Mouse (Mus musculus) hindbrain, embryonic 10.5 days (tissue): ENCODE measurements around the gene Tnip3. TPM values are rescaled to one million over a fixed set of nuclear protein-coding genes. Genes with fewer than 3 reads are reported as not detected.

Source experiments
- DNase-seq: peaks from one replicate; pipeline ENCODE4 v3.0.0-alpha.2; 2017; ENCODE audit warnings: low spot score
- H3K27ac ChIP-seq: fragments of 300-500 bp; sonication (generic); 2 replicates; pipeline ENCODE4 v1.5.1; 2016; ENCODE audit warnings: mild to moderate bottlenecking, moderate library complexity
- H3K27me3 ChIP-seq: fragments of 300-500 bp; sonication (generic); 2 replicates; pipeline ENCODE4 v1.6.1; 2016; ENCODE audit warnings: mild to moderate bottlenecking; ENCODE audit not compliant: poor library complexity, insufficient read depth, severe bottlenecking
- H3K36me3 ChIP-seq: fragments of 300-500 bp; sonication (generic); 2 replicates; pipeline ENCODE4 v1.6.1; 2016; ENCODE audit warnings: mild to moderate bottlenecking, moderate library complexity
- H3K4me1 ChIP-seq: fragments of 300-500 bp; sonication (generic); replicated peaks from 2 replicates; pipeline ENCODE4 v1.6.1; 2016; ENCODE audit warnings: mild to moderate bottlenecking
- H3K4me3 ChIP-seq: fragments of 300-500 bp; sonication (generic); 2 replicates; pipeline ENCODE4 v1.5.1; 2016; ENCODE audit warnings: mild to moderate bottlenecking, moderate library complexity
- H3K9me3 ChIP-seq: fragments of 300-500 bp; sonication (generic); 2 replicates; pipeline ENCODE4 v1.6.1; 2016; ENCODE audit warnings: mild to moderate bottlenecking, moderate library complexity
- WGBS: fragments of 180-500 bp; shearing (Covaris S2); methylation state at CpG from one replicate; pipeline ENCODE4 v1.1.7; 2016; 5-methylcytosine and 5-hydroxymethylcytosine counted together
- polyA plus RNA-seq: library from polyadenylated mRNA; unstranded; fragments of >200 nt; fragmentation: Nextera tagmentation; extraction: Ambion mirVana; gene quantifications from 2 replicates; pipeline ENCODE4 v1.2.1, GENCODE M21; 2016

Gene Tnip3
- not detected in 2 replicates for polyA plus RNA-seq

DNA sequence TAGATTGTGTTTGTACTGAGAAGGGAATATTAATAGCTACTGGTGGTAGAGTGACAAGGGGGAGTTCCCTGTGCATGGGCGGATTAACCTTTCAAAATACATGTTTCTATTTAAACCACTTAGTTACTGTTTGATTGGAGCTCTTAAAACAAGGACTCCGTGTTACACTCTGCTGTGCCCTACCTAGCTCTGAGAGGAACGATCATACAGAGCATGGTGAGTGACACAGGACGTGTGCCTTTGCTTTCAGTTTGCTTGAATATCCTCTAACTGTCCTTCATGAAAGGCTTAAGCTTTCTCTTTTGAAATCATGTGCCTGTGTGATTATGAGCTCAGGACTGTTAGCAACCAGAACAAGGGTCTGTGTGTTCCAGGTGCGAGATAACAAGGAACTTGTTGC lies at the start of gene Tnip3:
TSS of gene Tnip3 (plus strand) at position 122 of the 400 bp plus-strand sequence.
- Histone ChIP-seq H3K9me3 (no peaks in the 10 kb centered on the region), H3K4me3 (no peak within 1 kb of the TSS), H3K36me3 (no peaks in the 10 kb centered on the region), H3K27me3 (no peaks in the 10 kb centered on the region), H3K4me1 (no peaks in the 10 kb centered on the region), H3K27ac (no peak within 1 kb of the TSS)
- WGBS, result 92% methylated on average over 5 of the region's 5 CpGs
- DNase-seq, result no peak

DNA sequence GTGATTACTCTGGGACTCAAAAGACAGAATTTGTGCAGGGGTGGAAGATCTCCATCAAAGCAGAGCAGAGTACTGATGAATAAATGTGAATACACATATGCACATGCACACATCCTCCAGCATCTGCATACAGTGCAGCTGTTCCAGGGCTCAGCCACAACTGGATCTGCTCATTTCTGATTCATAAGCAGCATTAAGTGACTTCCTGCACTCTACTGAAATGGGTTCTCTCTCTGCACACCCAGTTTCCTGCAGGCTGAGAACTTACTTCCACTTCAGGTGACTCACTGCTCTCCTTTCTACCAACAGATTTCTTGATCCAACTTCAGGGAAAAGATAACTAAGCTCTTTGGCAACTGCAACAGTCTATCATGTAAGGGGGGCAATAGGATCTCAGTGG lies 26.3 kb upstream of the Tnip3 start:
- Histone ChIP-seq H3K9me3 (no peaks in the 10 kb centered on the region), H3K27me3 (no peaks in the 10 kb centered on the region), H3K4me1 (no peaks in the 10 kb centered on the region), H3K36me3 (no peaks in the 10 kb centered on the region), H3K4me3 (no peak overlapping the region), H3K27ac (no peak overlapping the region)
- no peak for DNase-seq

DNA sequence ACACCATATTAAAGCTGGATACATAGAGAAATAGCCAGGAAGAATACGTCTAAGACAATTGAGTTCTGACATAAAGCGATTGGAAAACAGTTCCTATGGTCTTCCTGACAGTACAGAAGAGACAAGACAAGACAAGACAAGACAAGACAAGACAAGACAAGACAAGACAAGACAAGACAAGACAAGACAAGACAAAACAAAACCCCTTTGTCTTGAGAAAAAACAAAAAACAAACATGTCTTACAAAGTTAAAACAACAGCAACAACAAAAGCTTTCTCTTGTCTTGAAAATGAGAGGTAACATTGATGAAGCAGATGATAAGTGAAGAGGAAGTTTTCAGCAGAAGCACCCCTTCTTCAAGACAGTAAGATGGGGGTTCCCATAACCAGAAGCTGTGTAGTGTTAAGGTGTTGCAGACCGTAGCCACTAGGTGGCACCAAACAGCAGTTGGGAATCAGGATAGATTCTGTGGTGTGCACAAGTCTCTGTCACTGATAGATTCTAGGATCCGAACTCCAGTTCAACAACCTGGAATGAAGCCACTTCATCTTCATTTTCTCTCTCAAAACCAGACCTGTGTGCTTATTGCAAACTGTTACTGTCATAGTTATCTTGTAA lies 15.0 kb upstream of the Tnip3 start:
- 48% methylated on average over 4 of the region's 4 CpGs for WGBS
- Histone ChIP-seq H3K4me3 (no peak overlapping the region), H3K36me3 (no peaks in the 10 kb centered on the region), H3K4me1 (no peaks in the 10 kb centered on the region), H3K27ac (no peak overlapping the region), H3K27me3 (no peaks in the 10 kb centered on the region), H3K9me3 (no peaks in the 10 kb centered on the region)
- peak; percentile 61 for DNase-seq

DNA sequence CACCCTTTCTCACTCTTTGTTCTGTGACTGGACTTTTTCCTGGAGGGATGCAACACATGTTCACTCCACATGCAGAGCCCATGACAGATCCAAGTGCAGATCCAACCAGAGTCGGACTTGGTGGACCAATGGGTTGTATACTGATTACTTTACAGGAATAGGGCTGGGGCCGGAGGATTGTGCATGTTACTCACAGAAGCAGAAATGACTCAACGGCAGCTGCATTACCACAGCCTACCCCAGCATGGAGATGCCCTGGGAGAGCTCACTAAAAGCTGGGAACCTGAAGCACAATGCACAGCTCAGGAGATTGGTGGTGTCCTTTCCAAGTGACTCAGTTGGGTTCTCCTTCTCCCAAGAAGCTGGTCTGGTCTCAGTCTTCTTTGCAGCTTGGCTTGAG lies 11.3 kb upstream of the Tnip3 start:
- no peaks in the 10 kb centered on the region for H3K4me1 ChIP-seq

DNA sequence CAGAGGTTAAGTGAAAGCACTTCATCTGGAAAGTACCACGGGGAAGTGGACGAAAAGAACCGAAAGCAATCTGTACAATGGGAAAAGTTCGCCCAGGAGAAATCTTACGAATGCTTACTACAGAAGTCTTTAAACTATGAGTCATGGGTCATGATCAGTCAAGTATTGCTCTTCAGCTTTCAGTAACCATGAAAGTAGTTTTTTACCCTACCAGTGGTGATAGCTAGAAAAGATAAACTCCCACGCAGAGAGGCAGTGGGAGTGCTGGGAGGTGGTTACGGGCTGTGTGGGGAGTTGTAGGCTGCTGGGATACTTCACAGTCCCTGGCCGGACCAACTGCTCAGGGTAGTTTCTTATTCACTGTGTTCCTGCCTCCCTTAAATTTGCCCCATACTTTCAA lies 8.4 kb upstream of the Tnip3 start:
- Histone ChIP-seq H3K27ac (no peak overlapping the region), H3K4me1 (no peaks in the 10 kb centered on the region), H3K36me3 (no peaks in the 10 kb centered on the region), H3K4me3 (no peak overlapping the region), H3K27me3 (no peaks in the 10 kb centered on the region), H3K9me3 (no peaks in the 10 kb centered on the region)
- 90% methylated on average over 8 of the region's 8 CpGs for WGBS
- DNase-seq, result no peak

More for the DNA sequence above, 11.3 kb upstream of the Tnip3 start:
- WGBS, result 95% methylated on average over 3 of the region's 3 CpGs
- no peak for DNase-seq
- H3K4me3 ChIP-seq, result no peak overlapping the region
- no peak overlapping the region for H3K27ac ChIP-seq
- H3K9me3 ChIP-seq, result no peaks in the 10 kb centered on the region
- no peaks in the 10 kb centered on the region for H3K27me3 ChIP-seq
- H3K36me3 ChIP-seq, result no peaks in the 10 kb centered on the region

DNA sequence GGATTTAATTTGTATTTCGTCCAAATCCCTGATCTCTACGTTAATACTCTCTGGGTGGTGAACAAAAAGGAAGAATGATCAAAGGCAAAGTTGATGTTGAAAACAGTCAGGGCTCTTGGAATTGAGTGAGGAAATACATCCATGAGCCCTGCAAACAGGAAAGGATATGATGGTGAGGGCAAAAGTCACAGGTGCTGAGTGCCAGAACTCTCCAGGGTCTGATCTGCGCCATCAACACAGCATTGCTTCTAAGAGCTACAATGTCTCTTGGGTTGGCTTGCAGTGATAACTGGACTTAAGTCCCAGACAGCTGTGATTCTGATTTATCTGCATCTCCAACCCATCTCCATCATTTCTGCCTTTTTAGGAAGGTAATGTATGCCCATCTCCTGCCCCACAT lies 4.3 kb upstream of the Tnip3 start:
- no peak for DNase-seq
- H3K4me1 ChIP-seq, result no peaks in the 10 kb centered on the region
- no peaks in the 10 kb centered on the region for H3K27me3 ChIP-seq
- H3K27ac ChIP-seq, result no peak overlapping the region
- no peaks in the 10 kb centered on the region for H3K9me3 ChIP-seq
- WGBS, result 82% methylated on average over 3 of the region's 3 CpGs
- no peaks in the 10 kb centered on the region for H3K36me3 ChIP-seq
- no peak overlapping the region for H3K4me3 ChIP-seq

DNA sequence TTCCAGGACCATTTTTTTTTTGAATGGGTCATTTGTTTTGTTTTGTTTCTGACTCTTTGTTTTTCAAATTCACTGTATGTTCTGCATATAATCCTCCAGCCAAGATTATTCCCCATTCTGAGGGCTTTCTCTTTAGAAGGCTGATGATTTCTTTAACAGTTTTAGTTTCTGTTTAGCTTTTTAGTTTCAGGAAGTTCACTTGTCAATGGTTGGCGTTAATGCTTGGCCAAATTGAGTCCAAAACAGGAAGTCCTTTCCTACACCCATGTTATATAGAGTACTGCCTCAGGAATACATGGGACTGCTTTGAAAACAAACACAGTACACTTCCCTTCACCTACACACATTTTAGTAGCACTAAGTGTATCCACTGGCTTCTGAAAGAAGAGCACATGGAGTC lies 2.8 kb downstream of the Tnip3 start:
- no peak overlapping the region for H3K4me3 ChIP-seq
- no peak overlapping the region for H3K27ac ChIP-seq
- 84% methylated on average over 1 of the region's 1 CpGs for WGBS
- no peak for DNase-seq
- H3K27me3 ChIP-seq, result no peaks in the 10 kb centered on the region
- H3K36me3 ChIP-seq, result no peaks in the 10 kb centered on the region
- H3K4me1 ChIP-seq, result 0 out of 2 replicates have a peak, but pooled peaks cover 3% of the 10 kb centered on the region
- H3K9me3 ChIP-seq, result no peaks in the 10 kb centered on the region

DNA sequence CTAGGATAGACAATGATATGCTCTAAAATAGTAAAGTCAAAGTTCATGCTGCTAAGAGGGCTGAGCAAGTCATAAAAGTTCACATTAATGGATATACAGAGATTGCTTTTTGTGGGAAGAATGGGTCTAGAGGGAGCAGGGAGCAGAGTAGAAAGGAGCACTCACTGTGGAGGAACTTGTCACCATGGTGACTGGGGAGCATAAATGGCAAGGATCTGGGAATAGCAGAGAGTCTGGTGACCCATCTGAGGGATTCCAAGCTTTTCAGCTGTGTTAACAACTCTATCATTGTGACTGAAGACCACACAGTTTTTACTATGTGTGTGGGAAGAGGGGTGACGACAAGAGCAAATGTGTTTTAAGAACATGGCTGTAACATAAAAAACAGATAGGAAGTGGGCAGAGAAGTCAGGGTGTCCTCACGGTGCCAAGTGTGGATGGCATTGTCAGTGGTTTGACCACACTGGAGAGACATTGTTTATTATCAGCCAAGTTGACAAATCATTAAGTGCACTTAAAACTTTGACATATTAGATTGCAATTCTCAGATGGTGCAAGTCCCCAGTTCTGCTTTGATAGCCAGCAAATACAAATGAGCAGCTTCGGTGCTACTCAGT lies 6.2 kb downstream of the Tnip3 start:
- no peak overlapping the region for H3K4me3 ChIP-seq
- H3K4me1 ChIP-seq, result 0 out of 2 replicates have a peak, but pooled peaks cover 3% of the 10 kb centered on the region
- WGBS, result 69% methylated on average over 3 of the region's 3 CpGs
- DNase-seq, result no peak
- no peaks in the 10 kb centered on the region for H3K36me3 ChIP-seq
- no peaks in the 10 kb centered on the region for H3K27me3 ChIP-seq
- H3K27ac ChIP-seq, result no peak overlapping the region
- H3K9me3 ChIP-seq, result no peaks in the 10 kb centered on the region

DNA sequence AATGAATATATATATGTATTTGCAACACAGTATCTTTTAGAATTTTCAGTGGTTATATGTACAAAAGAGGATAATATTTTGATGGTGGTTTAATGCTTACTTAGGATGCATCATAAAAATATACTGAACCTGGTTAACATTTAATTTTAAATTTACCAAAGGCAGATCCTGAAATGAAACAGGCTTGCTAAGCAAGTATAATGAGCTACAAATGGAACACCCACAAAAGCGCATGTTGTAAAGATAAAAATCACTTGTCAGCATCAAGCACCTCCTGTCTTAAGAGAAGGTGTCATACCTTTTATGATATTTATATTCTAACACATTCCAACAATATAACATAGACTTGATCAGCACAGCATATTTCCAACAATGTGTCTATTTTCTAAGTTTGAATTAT lies 8.6 kb downstream of the Tnip3 start:
- WGBS, result 98% methylated on average over 1 of the region's 1 CpGs
- Histone ChIP-seq H3K4me3 (no peak overlapping the region), H3K36me3 (no peaks in the 10 kb centered on the region), H3K27ac (no peak overlapping the region), H3K4me1 (peaks cover 8% of the 10 kb centered on the region; the same call in 1 of the 2 replicates), H3K9me3 (no peaks in the 10 kb centered on the region), H3K27me3 (no peaks in the 10 kb centered on the region)
- no peak for DNase-seq

DNA sequence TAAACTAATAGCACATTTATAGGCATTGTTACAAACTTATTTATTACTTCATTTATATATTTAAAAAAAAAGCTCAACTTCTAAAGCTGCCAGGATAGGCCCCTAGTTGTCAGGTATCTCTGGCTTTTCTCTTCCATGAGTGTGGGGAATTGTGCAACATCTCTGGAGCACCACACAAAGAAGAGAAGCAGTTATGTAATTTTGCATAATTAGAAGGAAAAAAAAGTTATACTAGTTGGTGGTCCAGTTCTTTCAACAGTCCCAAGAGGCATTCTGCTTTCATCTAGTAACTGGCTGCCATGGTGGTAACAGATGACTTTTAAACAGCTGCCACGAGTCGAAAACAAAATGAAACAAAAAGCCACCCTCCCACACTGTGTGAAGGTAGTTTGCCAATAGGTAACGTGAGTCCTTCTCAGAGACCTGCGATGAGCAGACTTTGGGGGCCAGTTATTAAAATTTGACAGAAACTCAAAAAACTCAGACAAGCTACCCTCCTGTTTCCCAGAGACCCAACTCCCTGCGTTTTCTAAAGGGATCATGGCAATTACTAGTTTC lies 12.3 kb downstream of the Tnip3 start:
- 75% methylated on average over 5 of the region's 5 CpGs for WGBS
- Histone ChIP-seq H3K27ac (no peak overlapping the region), H3K4me1 (peaks cover 5% of the 10 kb centered on the region; the same call in 1 of the 2 replicates), H3K4me3 (no peak overlapping the region), H3K36me3 (no peaks in the 10 kb centered on the region), H3K27me3 (no peaks in the 10 kb centered on the region), H3K9me3 (no peaks in the 10 kb centered on the region)
- no peak for DNase-seq

DNA sequence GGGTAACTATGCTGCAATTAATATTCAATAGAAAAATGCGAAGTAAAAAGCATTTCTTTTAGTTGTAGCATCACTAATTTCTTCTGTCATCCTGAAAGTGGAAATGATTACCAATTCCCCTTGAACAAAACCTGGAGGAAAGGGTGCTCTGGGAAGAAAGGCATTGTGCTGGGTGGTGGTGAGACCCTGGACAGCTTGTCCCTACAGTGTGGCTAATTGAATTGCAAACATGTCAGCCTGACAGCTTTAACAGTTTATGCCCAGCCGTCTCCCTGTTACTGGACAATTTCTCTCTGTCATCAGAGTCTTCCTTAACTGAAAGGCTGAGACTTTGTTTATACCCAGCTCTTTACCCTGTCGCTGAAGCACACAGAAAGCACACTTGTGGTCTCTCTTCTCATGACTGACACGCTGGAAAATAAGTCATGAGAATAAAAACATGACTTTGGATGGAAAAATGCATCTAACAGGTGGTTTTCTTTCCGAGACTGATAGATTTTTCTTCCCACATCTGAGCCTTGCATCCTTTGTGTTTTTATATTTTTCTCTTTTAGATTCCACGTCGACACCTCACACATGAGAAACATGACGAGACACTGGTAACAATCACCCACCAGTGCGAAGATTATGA lies 13.0 kb downstream of the Tnip3 start:
- H3K4me1 ChIP-seq, result peaks cover 5% of the 10 kb centered on the region; the same call in 1 of the 2 replicates
- 76% methylated on average over 9 of the region's 9 CpGs for whole genome bisulfite sequencing

DNA sequence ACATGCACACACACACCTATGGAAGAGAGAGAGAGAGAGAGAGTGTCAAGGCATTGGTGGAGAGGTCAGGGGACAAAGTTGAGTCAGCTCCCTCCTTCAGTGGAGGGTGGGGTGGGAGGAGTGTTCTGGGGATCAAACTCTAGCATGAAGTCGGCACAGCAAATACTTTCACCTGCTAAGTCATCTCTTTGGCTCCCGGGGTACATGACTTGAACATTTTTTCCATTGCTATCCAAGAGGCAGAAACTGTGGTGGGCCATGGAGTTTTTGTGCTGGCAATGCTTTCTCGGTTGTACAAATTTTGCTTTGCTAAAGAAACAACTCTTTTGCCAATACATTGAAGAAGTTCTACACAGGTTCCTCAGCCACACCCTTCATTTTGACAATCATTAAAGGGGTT lies 13.8 kb downstream of the Tnip3 start:
- no peak for DNase-seq
- Histone ChIP-seq H3K4me3 (no peak overlapping the region), H3K4me1 (peaks cover 5% of the 10 kb centered on the region; the same call in 1 of the 2 replicates), H3K27me3 (no peaks in the 10 kb centered on the region), H3K27ac (no peak overlapping the region), H3K36me3 (no peaks in the 10 kb centered on the region), H3K9me3 (no peaks in the 10 kb centered on the region)
- 84% methylated on average over 3 of the region's 3 CpGs for WGBS

More for the DNA sequence above, 13.0 kb downstream of the Tnip3 start:
- Histone ChIP-seq H3K4me3 (no peak overlapping the region), H3K36me3 (no peaks in the 10 kb centered on the region), H3K27ac (no peak overlapping the region), H3K27me3 (no peaks in the 10 kb centered on the region), H3K9me3 (no peaks in the 10 kb centered on the region)
- no peak for DNase-seq

DNA sequence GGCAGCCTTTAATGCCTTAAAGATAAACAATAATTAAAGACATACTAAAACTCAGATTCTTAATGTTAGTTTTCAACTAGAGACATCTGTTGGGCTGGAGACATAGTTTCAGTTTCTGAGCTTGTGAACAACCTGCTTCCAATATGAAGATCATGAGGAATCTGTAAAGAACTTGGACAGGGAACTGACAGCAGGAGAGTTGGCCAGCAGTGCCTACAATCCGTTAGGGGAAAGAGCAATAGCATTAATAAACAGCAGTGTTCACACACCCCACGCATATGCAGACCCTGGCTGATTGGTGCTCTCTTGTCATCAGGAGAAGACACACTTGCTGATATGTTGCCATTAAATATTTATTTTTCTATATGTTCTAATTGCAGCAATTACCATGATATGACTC lies 15.0 kb downstream of the Tnip3 start:
- no peaks in the 10 kb centered on the region for H3K9me3 ChIP-seq
- peaks cover 5% of the 10 kb centered on the region; the same call in 1 of the 2 replicates for H3K4me1 ChIP-seq
- no peak overlapping the region for H3K27ac ChIP-seq
- H3K27me3 ChIP-seq, result no peaks in the 10 kb centered on the region
- no peak overlapping the region for H3K4me3 ChIP-seq
- DNase-seq, result no peak
- no peaks in the 10 kb centered on the region for H3K36me3 ChIP-seq
- 80% methylated on average over 2 of the region's 2 CpGs for WGBS
